Mouse (Mus musculus) kidney, postnatal 0 days (tissue): ENCODE measurements around the gene Tcirg1. TPM values are rescaled to one million over a fixed set of nuclear protein-coding genes. Genes with fewer than 3 reads are reported as not detected.
A peak's percentile ranks its signal among the peaks of the same experiment; 100 is the strongest.

Source experiments
- ATAC-seq: fragments of 200-750 bp; cut with Nextera tagmentation; replicated peaks from 2 replicates; pipeline ENCODE4 v1.8.0; 2017; ENCODE audit warnings: low read depth, moderate number of reproducible peaks, moderate TSS enrichment, moderate library complexity; ENCODE audit not compliant: low FRiP score
- DNase-seq: peaks from one replicate; pipeline ENCODE4 v3.0.0-alpha.2; 2016; ENCODE audit warnings: low spot score
- H3K27ac ChIP-seq: fragments of 300-500 bp; sonication (generic); 2 replicates; pipeline ENCODE4 v1.5.1; 2014; ENCODE audit warnings: mild to moderate bottlenecking
- H3K27me3 ChIP-seq: fragments of 300-500 bp; sonication (generic); 2 replicates; pipeline ENCODE4 v1.6.1; 2014; ENCODE audit warnings: low read length, mixed read lengths; ENCODE audit not compliant: insufficient read depth
- H3K36me3 ChIP-seq: fragments of 300-500 bp; sonication (generic); 2 replicates; pipeline ENCODE4 v1.6.1; 2014; ENCODE audit warnings: low read length, mixed read lengths; ENCODE audit not compliant: insufficient read depth
- H3K4me1 ChIP-seq: fragments of 300-500 bp; sonication (generic); replicated peaks from 2 replicates; pipeline ENCODE4 v1.6.1; 2014; ENCODE audit warnings: antibody characterized with exemption, low read length, mixed read lengths; ENCODE audit not compliant: insufficient read depth
- H3K4me2 ChIP-seq: fragments of 300-500 bp; sonication (generic); 2 replicates; pipeline ENCODE4 v1.6.1; 2014; ENCODE audit warnings: mild to moderate bottlenecking, low read length, moderate library complexity, mixed read lengths
- H3K4me3 ChIP-seq: fragments of 300-500 bp; sonication (generic); replicated peaks from 2 replicates; pipeline ENCODE4 v1.5.1; 2014; ENCODE audit warnings: low read depth, low read length
- H3K9ac ChIP-seq: fragments of 300-500 bp; sonication (generic); 2 replicates; pipeline ENCODE4 v1.6.1; 2014; ENCODE audit warnings: low read depth, low read length
- H3K9me3 ChIP-seq: fragments of 300-500 bp; sonication (generic); replicated peaks from 2 replicates; pipeline ENCODE4 v1.6.1; 2016; ENCODE audit warnings: low read length, inconsistent platforms, mixed read lengths
- CTCF ChIP-seq: IDR thresholded peaks from 2 replicates; pipeline ENCODE4 v1.5.1; 2016; ENCODE audit warnings: antibody characterized with exemption, low read depth, mild to moderate bottlenecking, moderate library complexity
- WGBS: fragments of 180-500 bp; shearing (Covaris S2); extraction: QIAGEN DNeasy Blood & Tissue Kit; methylation state at CpG from one replicate; pipeline ENCODE4 v1.1.7; 2014; 5-methylcytosine and 5-hydroxymethylcytosine counted together
- polyA plus RNA-seq: library from polyadenylated mRNA; unstranded; fragments of >200 nt; fragmentation: Nextera tagmentation; extraction: Ambion mirVana; gene quantifications from 2 replicates; pipeline ENCODE4 v1.2.1, GENCODE M21; 2015

The Tcirg1 gene
- polyA plus RNA-seq, 1 experiment from 2014 or later, result 33.0 TPM

DNA sequence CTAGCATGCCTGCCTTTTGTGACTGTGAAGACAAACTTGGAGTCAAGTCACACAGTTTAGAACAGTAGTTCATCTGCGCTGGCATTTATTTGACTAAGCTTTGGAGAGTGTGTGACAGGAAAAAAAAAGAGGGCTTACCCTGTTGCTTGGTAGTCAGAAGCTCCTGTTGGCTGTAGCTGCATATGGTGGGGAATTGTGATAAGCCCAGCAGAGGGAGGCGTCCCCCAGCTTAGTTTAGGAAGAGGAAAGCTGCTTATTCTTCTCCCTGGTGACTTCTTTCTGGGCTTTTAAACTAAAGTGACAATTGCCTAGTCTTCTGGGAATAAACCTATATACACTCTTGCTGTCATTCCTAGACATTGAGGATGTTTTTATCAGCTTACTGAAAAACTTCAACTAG is 44.2 kb downstream of the Tcirg1 start:
- no peak for DNase-seq
- no peaks in the 10 kb centered on the region for H3K4me1 ChIP-seq
- H3K9ac ChIP-seq, result no peak overlapping the region
- H3K4me2 ChIP-seq, result no peak overlapping the region
- H3K4me3 ChIP-seq, result no peak overlapping the region
- H3K36me3 ChIP-seq, result peaks cover 6% of the 10 kb centered on the region; the same call in 1 of the 2 replicates
- H3K27ac ChIP-seq, result no peak overlapping the region
- H3K9me3 ChIP-seq, result no peaks in the 10 kb centered on the region
- no peaks in the 10 kb centered on the region for H3K27me3 ChIP-seq
- 73% methylated on average over 2 of the region's 2 CpGs for WGBS
- no peak for TF ChIP-seq CTCF
- ATAC-seq, result no peak

DNA sequence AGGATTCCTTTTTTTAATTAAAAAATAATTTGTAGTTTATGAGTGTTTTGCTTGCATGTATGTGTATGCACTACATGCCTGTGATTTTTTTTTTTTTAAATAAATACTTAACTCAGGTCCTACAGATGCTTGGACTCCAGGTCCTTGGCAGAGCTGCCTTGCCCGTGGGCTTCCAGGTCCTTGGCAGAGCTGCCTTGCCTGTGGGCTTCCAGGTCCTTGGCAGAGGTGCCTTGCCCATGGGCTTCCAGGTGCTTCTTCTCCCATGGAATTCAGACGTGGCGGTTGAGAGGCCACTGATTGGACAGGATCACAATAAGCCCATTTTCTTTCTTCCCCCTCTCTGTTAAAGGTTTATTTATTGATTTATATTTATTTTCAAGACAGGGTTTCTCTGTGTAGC is 49.7 kb downstream of the Tcirg1 start:
- H3K36me3 ChIP-seq, result no peaks in the 10 kb centered on the region
- H3K4me2 ChIP-seq, result no peak overlapping the region
- H3K4me1 ChIP-seq, result 0 out of 2 replicates have a peak, but pooled peaks cover 4% of the 10 kb centered on the region
- ATAC-seq (no peak), DNase-seq (no peak)
- no peaks in the 10 kb centered on the region for H3K27me3 ChIP-seq
- TF ChIP-seq CTCF, result no peak
- no peaks in the 10 kb centered on the region for H3K9me3 ChIP-seq
- H3K9ac ChIP-seq, result no peak overlapping the region
- 74% methylated on average over 3 of the region's 3 CpGs for WGBS
- H3K27ac ChIP-seq, result no peak overlapping the region
- H3K4me3 ChIP-seq, result no peak overlapping the region

DNA sequence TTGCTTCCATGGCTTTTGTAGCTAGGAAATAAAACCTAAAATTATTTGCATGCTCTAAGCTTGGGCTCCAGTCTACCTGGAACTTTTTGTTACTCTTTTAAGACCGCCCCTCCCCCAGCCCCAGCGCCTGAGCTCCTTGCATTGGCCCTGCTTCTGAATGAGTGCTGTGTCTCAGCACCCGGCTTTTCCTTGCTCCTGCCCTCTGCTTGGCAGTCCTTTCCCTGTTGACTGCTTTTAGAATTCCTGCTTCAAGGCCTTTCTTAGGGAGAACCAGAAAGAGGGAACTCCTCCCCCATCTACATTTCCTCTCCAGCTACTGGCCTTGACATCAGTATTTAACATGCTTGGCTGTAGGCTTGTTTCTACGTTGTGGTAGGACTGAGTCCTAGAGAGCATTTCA is 51.3 kb downstream of the Tcirg1 start:
- H3K4me1 ChIP-seq, result peaks cover 9% of the 10 kb centered on the region; the same call in 1 of the 2 replicates
- no peaks in the 10 kb centered on the region for H3K27me3 ChIP-seq
- ATAC-seq (no peak), DNase-seq (peak; percentile 73)
- peak overlapping the region; percentile 28; the same call in 1 of the 2 replicates for H3K4me2 ChIP-seq
- H3K9me3 ChIP-seq, result no peaks in the 10 kb centered on the region
- H3K27ac ChIP-seq, result peak overlapping the region; percentile 8; the same call in 1 of the 2 replicates
- TF ChIP-seq CTCF, result no peak
- H3K9ac ChIP-seq, result peak overlapping the region; percentile 3; the same call in 1 of the 2 replicates
- 14% methylated on average over 4 of the region's 4 CpGs for WGBS
- H3K4me3 ChIP-seq, result no peak overlapping the region; the same call in 1 of the 2 replicates
- H3K36me3 ChIP-seq, result no peaks in the 10 kb centered on the region

DNA sequence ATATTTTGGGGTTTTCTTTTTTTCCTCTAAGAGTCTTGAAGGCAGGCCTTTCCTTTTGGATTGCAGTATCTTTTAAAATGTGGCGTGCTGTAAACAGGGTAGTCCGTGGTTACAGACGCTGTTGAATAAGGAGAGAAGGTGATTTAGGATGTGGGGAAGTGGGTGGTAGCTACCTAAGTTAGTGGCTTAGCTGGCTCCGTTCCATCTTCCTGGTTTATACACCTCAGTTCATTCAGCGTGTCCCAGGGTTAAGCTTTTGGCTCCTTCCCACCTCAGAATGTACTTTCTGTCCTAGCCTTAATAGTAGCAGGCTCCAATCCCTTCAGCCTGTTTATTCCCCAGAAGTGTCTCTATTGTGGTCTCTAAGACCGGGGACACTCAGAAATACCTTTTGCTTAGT is 51.8 kb downstream of the Tcirg1 start:
- no peak for DNase-seq
- Histone ChIP-seq H3K27ac (peak overlapping the region; percentile 8; the same call in 1 of the 2 replicates), H3K4me3 (no peak overlapping the region)

DNA sequence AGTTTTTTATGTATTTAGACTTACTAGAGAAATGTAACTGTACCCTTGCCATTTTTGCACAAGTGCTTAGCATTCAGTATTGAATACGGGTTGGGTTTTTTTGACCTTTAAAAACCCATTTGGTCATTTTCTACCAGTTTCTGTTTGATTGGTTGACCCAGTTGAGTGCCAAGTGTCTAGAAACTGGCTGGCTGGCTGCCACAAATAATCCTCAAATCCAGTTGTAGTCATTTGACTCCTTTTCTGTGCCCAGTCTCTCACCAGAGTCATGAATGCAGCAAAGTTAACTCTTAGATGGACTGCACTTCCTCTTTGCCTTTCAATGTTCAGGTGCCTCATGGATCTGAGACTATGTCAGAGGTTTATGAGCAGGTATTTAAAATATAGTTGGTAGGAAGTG is 53.0 kb downstream of the Tcirg1 start:
- no peaks in the 10 kb centered on the region for H3K9me3 ChIP-seq
- no peaks in the 10 kb centered on the region for H3K27me3 ChIP-seq
- H3K4me3 ChIP-seq, result peak overlapping the region; percentile 65; the same call in 1 of the 2 replicates
- no peak for DNase-seq
- H3K4me2 ChIP-seq, result peak overlapping the region; percentile 75
- TF ChIP-seq CTCF, result no peak
- peaks cover 9% of the 10 kb centered on the region; the same call in 1 of the 2 replicates for H3K4me1 ChIP-seq
- no peaks in the 10 kb centered on the region for H3K36me3 ChIP-seq
- WGBS, result 79% methylated on average over 1 of the region's 1 CpGs
- no peak overlapping the region for H3K9ac ChIP-seq
- H3K27ac ChIP-seq, result no peak overlapping the region
- ATAC-seq, result no peak

More for the DNA sequence above, 51.8 kb downstream of the Tcirg1 start:
- Histone ChIP-seq H3K4me1 (peaks cover 9% of the 10 kb centered on the region; the same call in 1 of the 2 replicates), H3K4me2 (peak overlapping the region; percentile 28), H3K36me3 (no peaks in the 10 kb centered on the region), H3K9ac (peak overlapping the region; percentile 3; the same call in 1 of the 2 replicates), H3K27me3 (no peaks in the 10 kb centered on the region), H3K9me3 (no peaks in the 10 kb centered on the region)
- no peak for TF ChIP-seq CTCF
- 47% methylated on average over 6 of the region's 6 CpGs for WGBS
- no peak for ATAC-seq

DNA sequence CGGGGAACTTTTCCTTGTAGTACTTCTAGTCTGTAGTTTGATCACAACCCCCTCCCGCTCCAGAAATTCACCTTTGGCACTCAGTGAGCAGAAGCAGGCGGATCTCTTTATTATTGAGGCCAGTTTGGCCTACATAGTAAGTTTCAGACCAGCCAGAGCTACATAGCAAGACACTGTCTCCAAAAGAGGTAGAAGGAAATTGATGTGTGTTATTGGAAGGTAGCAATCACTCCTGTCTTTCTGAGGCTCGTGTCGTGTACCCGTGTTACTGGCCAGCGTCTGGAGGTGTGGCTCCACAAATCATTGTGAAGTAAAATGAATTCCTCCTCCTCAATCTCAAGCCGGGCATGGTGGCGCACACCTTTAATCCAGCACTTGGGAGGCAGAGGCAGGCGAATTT is 53.8 kb downstream of the Tcirg1 start:
- DNase-seq, result no peak
- no peaks in the 10 kb centered on the region for H3K36me3 ChIP-seq

More for the DNA sequence above, 53.8 kb downstream of the Tcirg1 start:
- no peak overlapping the region for H3K9ac ChIP-seq
- H3K4me1 ChIP-seq, result peaks cover 9% of the 10 kb centered on the region; the same call in 1 of the 2 replicates
- peak overlapping the region; percentile 65 for H3K4me3 ChIP-seq
- no peak overlapping the region for H3K27ac ChIP-seq
- no peaks in the 10 kb centered on the region for H3K27me3 ChIP-seq
- TF ChIP-seq CTCF, result no peak
- H3K4me2 ChIP-seq, result peak overlapping the region; percentile 75
- WGBS, result 75% methylated on average over 10 of the region's 10 CpGs
- ATAC-seq, result no peak
- H3K9me3 ChIP-seq, result no peaks in the 10 kb centered on the region
